In genomic region chr10:77638956-77639355, GRCm38 (mm10) we compare ENCODE assay signal across 19 mouse cellular contexts. TPM values are rescaled to one million over a fixed set of nuclear protein-coding genes. Genes with fewer than 3 reads are reported as not detected.
A peak's percentile ranks its signal among the peaks of the same experiment; 100 is the strongest.
DNase-seq lines count a peak whose midpoint lies in the region; ATAC-seq and TF ChIP-seq lines count a peak whose summit lies in the region.
"Had no signal": no experiment of that assay in that cellular context is flagged by ENCODE, and none has a peak within 500 bp of the region (broad histone marks: within the 10 kb centered on the region; RNA-seq: fewer than 3 reads in every experiment).

No protein-coding gene starts in this region.

- no peaks in the 10 kb centered on the region for H3K9me3 ChIP-seq in heart, postnatal 0 days (replicated peaks; ENCODE audit: control insufficient read depth, low read length)
- H3K9me3 ChIP-seq in forebrain, embryonic 14.5 days (replicated peaks; ENCODE audit: control insufficient read depth, low read length): no peaks in the 10 kb centered on the region
- no peaks in the 10 kb centered on the region for H3K9me3 ChIP-seq in hindbrain, embryonic 11.5 days (ENCODE audit: control insufficient read depth, low read length)
- H3K9me3 ChIP-seq: limb, embryonic 12.5 days; neural tube, embryonic 12.5 days had no signal

- H3K9ac ChIP-seq in heart, postnatal 0 days (replicated peaks; ENCODE audit: low read depth, low read length): no peak overlapping the region
- H3K9ac ChIP-seq in forebrain, embryonic 14.5 days (ENCODE audit: low read length): no peak overlapping the region
- no peak overlapping the region for H3K9ac ChIP-seq in hindbrain, embryonic 11.5 days (ENCODE audit: low read depth, low read length)
- H3K9ac ChIP-seq: limb, embryonic 12.5 days; neural tube, embryonic 12.5 days had no signal

- WGBS in heart, postnatal 0 days: 54% methylated on average over 6 of the region's 6 CpGs
- 74% methylated on average over 6 of the region's 6 CpGs for WGBS in forebrain, embryonic 14.5 days
- WGBS in hindbrain, embryonic 11.5 days: 88% methylated on average over 6 of the region's 6 CpGs

- H3K4me2 ChIP-seq in heart, postnatal 0 days (ENCODE audit: low read depth, low read length): no peak overlapping the region
- no peak overlapping the region for H3K4me2 ChIP-seq in forebrain, embryonic 14.5 days (ENCODE audit: low read length)
- no peak overlapping the region for H3K4me2 ChIP-seq in hindbrain, embryonic 11.5 days (replicated peaks; ENCODE audit: low read depth, low read length)
- H3K4me2 ChIP-seq: limb, embryonic 12.5 days; neural tube, embryonic 12.5 days had no signal

- 0 out of 2 replicates have a peak, but pooled peaks have one; percentile 25 for ATAC-seq in heart, postnatal 0 days (ENCODE audit: insufficient read depth, low read depth)
- ATAC-seq in forebrain, embryonic 14.5 days: no peak
- no peak for ATAC-seq in hindbrain, embryonic 11.5 days (ENCODE audit: low FRiP score)

- peaks cover 20% of the 10 kb centered on the region for H3K4me1 ChIP-seq in heart, postnatal 0 days (ENCODE audit: control insufficient read depth, insufficient read depth)
- no peaks in the 10 kb centered on the region for H3K4me1 ChIP-seq in forebrain, embryonic 14.5 days (ENCODE audit: control insufficient read depth, insufficient read depth, low read length)
- H3K4me1 ChIP-seq in hindbrain, embryonic 11.5 days (replicated peaks; ENCODE audit: control insufficient read depth, insufficient read depth, low read length): no peaks in the 10 kb centered on the region
- H3K4me1 ChIP-seq: limb, embryonic 12.5 days had no signal

- peak; percentile 36 for DNase-seq in adrenal gland, adult 2 months
- DNase-seq in adrenal gland, adult 18-20 months (ENCODE audit: low spot score in 2 of 2): no peak
- peak; percentile 42 for DNase-seq in kidney, adult 18-20 months
- no peak for DNase-seq in kidney, adult 9 months
- DNase-seq in Muller cell, postnatal 12 days (ENCODE audit: inconsistent ontology term): peak; percentile 65
- DNase-seq in heart, postnatal 0 days (ENCODE audit: low spot score): peak; percentile 61
- no peak for DNase-seq in forebrain, embryonic 14.5 days (ENCODE audit: low spot score)
- DNase-seq in hindbrain, embryonic 11.5 days (ENCODE audit: low spot score): no peak
- DNase-seq: cerebellum, adult 8-10 months had no signal

- no peak overlapping the region for H3K4me3 ChIP-seq in heart, postnatal 0 days (ENCODE audit: low read depth, low read length)
- no peak overlapping the region for H3K4me3 ChIP-seq in forebrain, embryonic 14.5 days (ENCODE audit: low read depth, low read length)
- H3K4me3 ChIP-seq in hindbrain, embryonic 11.5 days (ENCODE audit: low read depth, low read length): no peak overlapping the region
- H3K4me3 ChIP-seq: erythroblast, embryonic 14.5 days; limb, embryonic 12.5 days; neural tube, embryonic 12.5 days had no signal

- H3K27me3 ChIP-seq in heart, postnatal 0 days (ENCODE audit: control insufficient read depth, insufficient read depth, low read length): no peaks in the 10 kb centered on the region
- no peaks in the 10 kb centered on the region for H3K27me3 ChIP-seq in forebrain, embryonic 14.5 days (replicated peaks; ENCODE audit: control insufficient read depth, insufficient read depth, low read length)
- no peaks in the 10 kb centered on the region for H3K27me3 ChIP-seq in hindbrain, embryonic 11.5 days (ENCODE audit: control insufficient read depth, insufficient read depth, low read length)
- H3K27me3 ChIP-seq: limb, embryonic 12.5 days; neural tube, embryonic 12.5 days had no signal

- H3K27ac ChIP-seq in heart, postnatal 0 days (ENCODE audit: low read depth): peak overlapping the region; percentile 5; the same call in 1 of the 2 replicates
- no peak overlapping the region for H3K27ac ChIP-seq in forebrain, embryonic 14.5 days (ENCODE audit: low read depth, low read length)
- H3K27ac ChIP-seq in hindbrain, embryonic 11.5 days (ENCODE audit: low read depth, low read length): no peak overlapping the region
- H3K27ac ChIP-seq: limb, embryonic 12.5 days; neural tube, embryonic 12.5 days had no signal

- H3K36me3 ChIP-seq in heart, postnatal 0 days (replicated peaks; ENCODE audit: control insufficient read depth, insufficient read depth, low read length): peaks cover 52% of the 10 kb centered on the region
- peaks cover 82% of the 10 kb centered on the region for H3K36me3 ChIP-seq in forebrain, embryonic 14.5 days (ENCODE audit: control insufficient read depth, insufficient read depth, low read length)
- H3K36me3 ChIP-seq in hindbrain, embryonic 11.5 days (ENCODE audit: control insufficient read depth, insufficient read depth, low read length): peaks cover 5% of the 10 kb centered on the region

- no peak for TF ChIP-seq CTCF in heart, postnatal 0 days (IDR thresholded peaks at IDR 0.05; ENCODE audit: low read depth)

- TF ChIP-seq EP300 in heart, postnatal 0 days (IDR thresholded peaks at IDR 0.05; ENCODE audit: low read depth): no peak

RNA-seq across cellular contexts. Expression of gene Ube2g2, which starts 16.9 kb away (rescaled TPM):
- total RNA-seq in adrenal gland, adult 2 months (2021): 10 to 100 TPM; 50.0 to 55.0 TPM
- 27.9 and 37.4 TPM in 2 replicates for polyA plus RNA-seq in adrenal gland, adult 2 months (2012; rRNA removed)
- total RNA-seq in adrenal gland, adult 18-20 months (2021): 10 to 100 TPM; 67.2 to 74.1 TPM
- total RNA-seq in heart, postnatal 0 days (2014; rRNA removed; ENCODE audit: low replicate concordance): 54.1 and 56.4 TPM in 2 replicates
- 69.7 and 71.8 TPM in 2 replicates for polyA plus RNA-seq in heart, postnatal 0 days (2015; fragmentation: Nextera tagmentation; extraction: Ambion mirVana)
- polyA plus RNA-seq in forebrain, embryonic 14.5 days (2014; fragmentation: Nextera tagmentation; extraction: Ambion mirVana): 72.6 and 73.6 TPM in 2 replicates
- polyA plus RNA-seq in hindbrain, embryonic 11.5 days (2014; fragmentation: Nextera tagmentation; extraction: Ambion mirVana): 40.5 and 50.0 TPM in 2 replicates

RNA-seq across cellular contexts. Expression of gene Gm49325, which starts 33.0 kb away (rescaled TPM):
- total RNA-seq in adrenal gland, adult 2 months (2021): 10 to 100 TPM; 27.5 to 28.5 TPM
- not detected in 2 replicates for polyA plus RNA-seq in adrenal gland, adult 2 months (2012; rRNA removed)
- 10 to 100 TPM; 13.1 to 17.1 TPM for total RNA-seq in adrenal gland, adult 18-20 months (2021)
- not detected in 2 replicates for total RNA-seq in heart, postnatal 0 days (2014; rRNA removed; ENCODE audit: low replicate concordance)
- polyA plus RNA-seq in heart, postnatal 0 days (2015; fragmentation: Nextera tagmentation; extraction: Ambion mirVana): 6.8 and 13.7 TPM in 2 replicates
- polyA plus RNA-seq in forebrain, embryonic 14.5 days (2014; fragmentation: Nextera tagmentation; extraction: Ambion mirVana): 1.7 and 16.2 TPM in 2 replicates
- polyA plus RNA-seq in hindbrain, embryonic 11.5 days (2014; fragmentation: Nextera tagmentation; extraction: Ambion mirVana): 2.2 TPM in 1 of 2 replicates, not detected in the other
- total RNA-seq: granulocyte monocyte progenitor cell, adult 5-6 weeks; megakaryocyte progenitor cell, adult 5-6 weeks; midbrain, postnatal 0 days had no signal
- polyA plus RNA-seq: erythroblast, embryonic 14.5 days; liver, embryonic 16.5 days; testis, adult 2 months had no signal

RNA-seq across cellular contexts. Expression of gene Sumo3, which starts 33.1 kb away (rescaled TPM):
- total RNA-seq in adrenal gland, adult 2 months (2021): 100 to 1,000 TPM in 1 of 2 experiments, 10 to 100 TPM in 1; 97.7 to 104 TPM
- polyA plus RNA-seq in adrenal gland, adult 2 months (2012; rRNA removed): 83.8 and 91.1 TPM in 2 replicates
- 10 to 100 TPM; 91.8 to 98.8 TPM for total RNA-seq in adrenal gland, adult 18-20 months (2021)
- 112 and 128 TPM in 2 replicates for total RNA-seq in heart, postnatal 0 days (2014; rRNA removed; ENCODE audit: low replicate concordance)
- 121 and 128 TPM in 2 replicates for polyA plus RNA-seq in heart, postnatal 0 days (2015; fragmentation: Nextera tagmentation; extraction: Ambion mirVana)
- polyA plus RNA-seq in forebrain, embryonic 14.5 days (2014; fragmentation: Nextera tagmentation; extraction: Ambion mirVana): 277 and 308 TPM in 2 replicates
- polyA plus RNA-seq in hindbrain, embryonic 11.5 days (2014; fragmentation: Nextera tagmentation; extraction: Ambion mirVana): 287 and 321 TPM in 2 replicates

RNA-seq across cellular contexts. Expression of gene Tspear, which starts 47.4 kb away (rescaled TPM):
- under 1 TPM; 0.17 to 0.62 TPM for total RNA-seq in adrenal gland, adult 2 months (2021)
- 0.94 and 1.1 TPM in 2 replicates for polyA plus RNA-seq in adrenal gland, adult 2 months (2012; rRNA removed)
- total RNA-seq in adrenal gland, adult 18-20 months (2021): under 1 TPM; 0.27 to 0.51 TPM
- total RNA-seq in heart, postnatal 0 days (2014; rRNA removed; ENCODE audit: low replicate concordance): 1.1 TPM in 1 of 2 replicates, not detected in the other
- not detected in 2 replicates for polyA plus RNA-seq in heart, postnatal 0 days (2015; fragmentation: Nextera tagmentation; extraction: Ambion mirVana)
- 0.45 and 0.55 TPM in 2 replicates for polyA plus RNA-seq in forebrain, embryonic 14.5 days (2014; fragmentation: Nextera tagmentation; extraction: Ambion mirVana)
- polyA plus RNA-seq in hindbrain, embryonic 11.5 days (2014; fragmentation: Nextera tagmentation; extraction: Ambion mirVana): 0.56 and 0.64 TPM in 2 replicates
- polyA plus RNA-seq: erythroblast, embryonic 14.5 days; liver, embryonic 16.5 days had no signal

RNA-seq across cellular contexts. Expression of gene Gm19402, which starts 51.6 kb away (rescaled TPM):
- not detected for total RNA-seq in adrenal gland, adult 2 months (2021)
- not detected in 2 replicates for polyA plus RNA-seq in adrenal gland, adult 2 months (2012; rRNA removed)
- total RNA-seq in adrenal gland, adult 18-20 months (2021): not detected
- not detected in 2 replicates for total RNA-seq in heart, postnatal 0 days (2014; rRNA removed; ENCODE audit: low replicate concordance)
- not detected in 2 replicates for polyA plus RNA-seq in heart, postnatal 0 days (2015; fragmentation: Nextera tagmentation; extraction: Ambion mirVana)
- polyA plus RNA-seq in forebrain, embryonic 14.5 days (2014; fragmentation: Nextera tagmentation; extraction: Ambion mirVana): not detected in 2 replicates
- polyA plus RNA-seq in hindbrain, embryonic 11.5 days (2014; fragmentation: Nextera tagmentation; extraction: Ambion mirVana): not detected in 2 replicates
- total RNA-seq: granulocyte monocyte progenitor cell, adult 5-6 weeks; layer of hippocampus, adult 18-20 months; left cerebral cortex, adult 18-20 months; megakaryocyte progenitor cell, adult 5-6 weeks; midbrain, postnatal 0 days had no signal
- polyA plus RNA-seq: erythroblast, embryonic 14.5 days; limb, embryonic 12.5 days; liver, embryonic 16.5 days; midbrain, postnatal 0 days; neural tube, embryonic 12.5 days; testis, adult 2 months had no signal

Comparison
In these comparisons a context has a peak if more than half of its experiments do, and no peak if none do; other contexts are left out.
1. DNase-seq: peak in adrenal gland, adult 2 months (single experiment), kidney, adult 18-20 months (single experiment), Muller cell, postnatal 12 days (single experiment) and heart, postnatal 0 days (single experiment); none in adrenal gland, adult 18-20 months (0 of 2), kidney, adult 9 months (single experiment), forebrain, embryonic 14.5 days (single experiment) and hindbrain, embryonic 11.5 days (single experiment).